Mouse (Mus musculus) midbrain, embryonic 11.5 days (tissue): ENCODE measurements around the gene Ecd. TPM values are rescaled to one million over a fixed set of nuclear protein-coding genes. Genes with fewer than 3 reads are reported as not detected.
A peak's percentile ranks its signal among the peaks of the same experiment; 100 is the strongest.

Source experiments
- ATAC-seq: fragments of 200-750 bp; cut with Nextera tagmentation; 2 replicates; pipeline ENCODE4 v1.8.0; 2017; ENCODE audit warnings: moderate TSS enrichment, moderate library complexity; ENCODE audit not compliant: low FRiP score
- DNase-seq: peaks from one replicate; pipeline ENCODE4 v3.0.0; 2015; ENCODE audit warnings: low spot score; ENCODE audit errors: missing footprints
- H3K27ac ChIP-seq: fragments of 300-500 bp; sonication (generic); 2 replicates; pipeline ENCODE4 v1.5.1; 2014; ENCODE audit warnings: low read depth, low read length
- H3K27me3 ChIP-seq: fragments of 300-500 bp; sonication (generic); 2 replicates; pipeline ENCODE4 v1.6.1; 2014; ENCODE audit warnings: mild to moderate bottlenecking, low read length, moderate library complexity, mixed read lengths; ENCODE audit not compliant: control insufficient read depth, insufficient read depth
- H3K36me3 ChIP-seq: fragments of 300-500 bp; sonication (generic); 2 replicates; pipeline ENCODE4 v1.6.1; 2014; ENCODE audit warnings: mild to moderate bottlenecking, low read length, moderate library complexity, mixed read lengths; ENCODE audit not compliant: control insufficient read depth, insufficient read depth
- H3K4me1 ChIP-seq: fragments of 300-500 bp; sonication (generic); 2 replicates; pipeline ENCODE4 v1.6.1; 2014; ENCODE audit warnings: low read length; ENCODE audit not compliant: control insufficient read depth, insufficient read depth
- H3K4me2 ChIP-seq: fragments of 300-500 bp; sonication (generic); 2 replicates; pipeline ENCODE4 v1.6.1; 2014; ENCODE audit warnings: mild to moderate bottlenecking, moderate library complexity
- H3K4me3 ChIP-seq: fragments of 300-500 bp; sonication (generic); 2 replicates; pipeline ENCODE4 v1.5.1; 2014; ENCODE audit warnings: low read depth, low read length
- H3K9ac ChIP-seq: fragments of 300-500 bp; sonication (generic); 2 replicates; pipeline ENCODE4 v1.6.1; 2014; ENCODE audit warnings: low read length
- H3K9me3 ChIP-seq: fragments of 300-500 bp; sonication (generic); 2 replicates; pipeline ENCODE4 v1.6.1; 2016; ENCODE audit warnings: low read length; ENCODE audit not compliant: control insufficient read depth
- WGBS: fragments of 180-500 bp; shearing (Covaris S2); extraction: QIAGEN DNeasy Blood & Tissue Kit; methylation state at CpG from one replicate; pipeline ENCODE4 v1.1.7; 2014; 5-methylcytosine and 5-hydroxymethylcytosine counted together
- polyA plus RNA-seq: library from polyadenylated mRNA; unstranded; fragments of >200 nt; fragmentation: Nextera tagmentation; extraction: Ambion mirVana; gene quantifications from 2 replicates; pipeline ENCODE4 v1.2.1, GENCODE M21; 2014

Gene Ecd
- polyA plus RNA-seq, 1 experiment from 2014 or later, result 73.3 TPM

DNA sequence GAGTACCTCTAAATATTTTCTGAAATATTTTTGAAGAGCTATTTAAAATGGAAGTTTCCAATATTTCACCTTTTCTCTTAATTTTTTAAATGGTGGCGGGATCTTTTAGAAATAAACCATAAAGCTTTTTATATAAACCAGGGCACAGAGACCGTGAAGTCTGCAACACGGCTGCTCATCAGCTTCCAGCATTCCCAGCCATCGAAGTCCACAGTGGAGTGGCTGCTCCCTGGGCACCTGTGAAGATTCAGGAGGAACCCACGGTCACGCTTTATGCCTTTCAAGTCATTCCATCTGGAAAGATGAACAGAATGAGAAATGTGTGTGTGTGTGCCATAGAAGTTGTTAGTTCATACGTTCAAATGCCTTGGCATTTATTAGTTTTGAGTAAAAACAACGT is 53.0 kb downstream of the Ecd start:
- H3K36me3 ChIP-seq, result no peaks in the 10 kb centered on the region
- peak overlapping the region; percentile 55 for H3K4me2 ChIP-seq
- peak overlapping the region; percentile 54 for H3K9ac ChIP-seq
- no peak overlapping the region for H3K27ac ChIP-seq
- H3K27me3 ChIP-seq, result no peaks in the 10 kb centered on the region
- ATAC-seq (no peak), DNase-seq (no peak)
- H3K4me1 ChIP-seq, result no peaks in the 10 kb centered on the region
- H3K9me3 ChIP-seq, result no peaks in the 10 kb centered on the region
- 55% methylated on average over 8 of the region's 8 CpGs for WGBS
- peak overlapping the region; percentile 51 for H3K4me3 ChIP-seq

DNA sequence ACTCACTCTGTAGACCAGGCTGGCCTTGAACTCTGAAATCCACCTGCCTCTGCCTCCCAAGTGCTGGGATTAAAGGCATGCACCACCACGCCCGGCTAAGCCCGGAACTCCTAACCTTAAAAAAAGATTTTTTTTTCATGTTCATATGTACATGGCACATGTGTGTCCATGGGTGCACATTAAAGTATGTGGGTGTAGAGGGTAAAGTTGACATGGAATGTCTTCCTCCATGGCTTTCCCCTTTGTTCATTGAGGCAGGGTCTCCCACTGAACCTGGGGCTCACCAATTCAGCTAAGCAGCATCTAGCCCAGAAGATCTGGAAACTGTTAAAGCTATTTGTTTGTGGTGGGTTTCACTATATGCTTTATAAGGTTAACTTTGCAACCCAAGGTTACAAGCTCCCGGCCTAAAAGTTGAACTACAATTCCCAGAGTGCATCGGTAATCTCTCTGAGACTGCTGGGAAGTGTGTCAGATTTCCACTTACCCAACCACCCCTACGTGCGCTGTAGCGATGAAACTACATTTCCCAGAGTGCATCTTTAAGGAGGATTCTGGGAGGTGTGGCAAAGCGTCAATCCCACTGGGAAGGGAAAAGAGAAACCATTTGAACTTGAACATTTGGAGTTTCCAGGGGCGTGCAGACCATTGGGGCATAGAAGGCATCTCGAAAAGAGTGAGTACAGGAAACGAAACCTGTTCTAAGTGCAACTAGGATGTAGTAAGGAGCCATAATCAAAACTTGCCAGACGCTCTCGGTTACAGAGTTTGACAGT is 53.6 kb downstream of the Ecd start, which contains the start of gene Nudt13:
Gene Nudt13 (plus strand): TSS at position 581 of the 776 bp plus-strand sequence.
- 25% methylated on average over 14 of the region's 14 CpGs for WGBS
- peak; percentile 97 for ATAC-seq
- peak; percentile 97 for DNase-seq
- no peaks in the 10 kb centered on the region for H3K9me3 ChIP-seq
- H3K36me3 ChIP-seq, result no peaks in the 10 kb centered on the region
- H3K4me3 ChIP-seq, result peak within 1 kb of the TSS; percentile 51
- H3K4me1 ChIP-seq, result no peaks in the 10 kb centered on the region
- peak within 1 kb of the TSS; percentile 54 for H3K9ac ChIP-seq
- H3K27ac ChIP-seq, result no peak within 1 kb of the TSS
- H3K4me2 ChIP-seq, result peak within 1 kb of the TSS; percentile 55
- H3K27me3 ChIP-seq, result no peaks in the 10 kb centered on the region

DNA sequence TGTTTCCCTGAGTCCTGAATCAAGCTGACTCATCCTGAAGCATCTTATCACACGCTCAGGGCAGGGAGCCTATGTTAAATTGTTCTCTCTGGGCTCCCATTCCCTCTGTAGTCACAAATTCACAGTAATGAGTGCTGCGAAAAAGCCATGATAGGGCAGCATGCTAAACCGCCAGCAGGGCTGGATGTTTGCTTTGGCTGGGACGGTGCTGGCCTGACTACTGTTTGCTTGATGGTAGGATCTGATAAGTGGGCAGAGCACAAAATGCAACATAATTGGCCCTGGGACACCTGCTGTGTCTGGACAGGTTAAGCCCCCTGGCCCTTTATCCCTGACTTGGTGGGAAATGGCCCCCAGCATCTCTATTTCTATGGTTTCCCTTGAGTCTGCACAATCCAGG is 56.5 kb downstream of the Ecd start:
- Histone ChIP-seq H3K4me1 (no peaks in the 10 kb centered on the region), H3K36me3 (no peaks in the 10 kb centered on the region), H3K4me3 (no peak overlapping the region), H3K4me2 (no peak overlapping the region), H3K9me3 (no peaks in the 10 kb centered on the region), H3K27ac (no peak overlapping the region), H3K27me3 (no peaks in the 10 kb centered on the region), H3K9ac (no peak overlapping the region)
- WGBS, result 73% methylated on average over 4 of the region's 4 CpGs
- ATAC-seq, result no peak
- DNase-seq, result no peak

Other genes starting within 250 kb of the Ecd start
- 11.3 and 12.6 TPM in 2 replicates for gene Saysd1, start 209.6 kb downstream of the Ecd start, polyA plus RNA-seq
- gene Kcnk5, start 166.3 kb downstream of the Ecd start, polyA plus RNA-seq, result 4.5 and 6.6 TPM in 2 replicates
- not detected in 2 replicates for gene Kcnk16, start 78.9 kb downstream of the Ecd start, polyA plus RNA-seq
- 6.6 and 7.1 TPM in 2 replicates for gene Nudt13, start 53.4 kb downstream of the Ecd start, polyA plus RNA-seq
- gene Fam149b, start within 50 bp of the Ecd start, polyA plus RNA-seq, result 53.8 and 58.9 TPM in 2 replicates
- 276 and 296 TPM in 2 replicates for gene Dnajc9, start 40.8 kb upstream of the Ecd start, polyA plus RNA-seq
- gene Mrps16, start 45.5 kb upstream of the Ecd start, polyA plus RNA-seq, result 71.8 and 73.0 TPM in 2 replicates
- gene Cfap70, start 104.1 kb upstream of the Ecd start, polyA plus RNA-seq, result 0.33 and 0.44 TPM in 2 replicates
- 11.9 TPM in 2 replicates for gene Anxa7, start 132.0 kb upstream of the Ecd start, polyA plus RNA-seq
- 0.83 and 1.1 TPM in 2 replicates for gene Mss51, start 148.8 kb upstream of the Ecd start, polyA plus RNA-seq
- 58.4 and 66.2 TPM in 2 replicates for gene Ppp3cb, start 198.5 kb upstream of the Ecd start, polyA plus RNA-seq